Mouse (Mus musculus) frontal cortex, postnatal 36 days (tissue): ENCODE measurements at regions not wholly inside any gene's neighbourhood (a gene's known extent, or its start where the extent isn't known, plus 50 kb on each side); places are given as distances from the start of the nearest gene placed in this dataset.
"Not testable (repeated sequence)": the region's sequence is repeated elsewhere in the genome, so short reads cannot be mapped to it uniquely, and the experiment has no call there.

Experiments used
- DNase-seq, 2 experiments: peaks; one replicate each; pipeline ENCODE4 v3.0.0; 2022; ENCODE audit warnings: low spot score in 2 of 2

- DNase-seq: no peak
Observed at GRCm38 (mm10) chr14:61756651-61757050, 149.4 kb downstream of the Kcnrg start.

- DNase-seq: peak; percentile 75 to 78
Observed at GRCm38 (mm10) chr14:61757086-61757822, 150.0 kb downstream of the Kcnrg start.

DNA sequence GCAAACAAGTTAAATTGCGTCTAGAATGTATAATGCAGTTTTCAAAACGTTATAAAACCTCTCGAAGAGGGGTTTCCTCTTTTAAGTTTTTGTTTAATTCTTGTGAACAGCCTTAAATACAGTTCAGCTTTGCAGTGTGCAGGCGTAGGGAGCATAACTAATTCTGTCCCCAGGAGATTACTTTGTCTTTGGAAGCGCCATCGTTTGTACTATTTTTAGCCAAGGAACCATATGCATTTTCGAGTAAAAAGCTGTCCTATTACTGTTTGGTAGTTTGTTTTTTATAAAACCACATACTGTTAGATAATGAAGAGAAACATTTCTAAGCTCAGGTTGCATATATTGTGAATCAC lies 150.5 kb downstream of the Kcnrg start:
- DNase-seq: no peak

DNA sequence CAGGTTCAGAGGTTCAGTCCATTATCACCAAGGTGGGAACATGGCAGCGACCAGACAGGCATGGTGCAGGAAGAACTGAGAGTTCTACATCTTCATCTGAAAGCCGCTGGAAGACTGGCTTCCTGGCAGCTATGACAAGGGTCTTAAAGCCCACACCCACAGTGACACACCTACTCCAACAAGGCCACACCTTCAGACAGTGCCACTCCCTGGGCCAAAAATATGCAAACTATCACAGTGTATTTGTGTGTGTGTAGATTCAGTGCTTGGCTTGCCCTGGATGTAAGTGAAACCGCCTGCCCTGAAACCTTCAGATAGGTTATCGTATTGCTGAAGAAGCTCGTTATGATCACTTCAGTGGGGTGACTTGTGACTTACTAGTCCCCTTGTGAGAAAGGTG lies 151.3 kb downstream of the Kcnrg start:
- DNase-seq: no peak

DNA sequence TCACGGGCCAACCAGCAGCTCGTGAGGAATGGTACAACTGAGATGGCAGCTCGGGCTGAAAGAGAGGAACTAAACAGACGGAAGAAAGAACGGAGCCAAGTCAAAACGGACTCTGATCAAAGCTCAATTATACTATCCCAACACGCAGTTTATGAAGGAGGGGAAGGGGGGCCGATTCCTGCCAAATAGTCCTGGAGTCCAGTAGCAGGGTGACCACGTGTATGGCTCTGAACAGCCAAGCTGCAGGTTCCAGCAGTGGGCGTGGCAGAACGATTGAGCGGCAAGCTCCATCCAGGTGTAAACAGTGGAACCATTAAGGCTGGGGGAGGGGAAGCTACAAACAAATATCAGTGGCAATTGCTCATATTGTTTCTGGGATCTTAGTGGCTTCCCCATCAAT lies 152.9 kb downstream of the Kcnrg start:
- DNase-seq: not testable (repeated sequence)

DNA sequence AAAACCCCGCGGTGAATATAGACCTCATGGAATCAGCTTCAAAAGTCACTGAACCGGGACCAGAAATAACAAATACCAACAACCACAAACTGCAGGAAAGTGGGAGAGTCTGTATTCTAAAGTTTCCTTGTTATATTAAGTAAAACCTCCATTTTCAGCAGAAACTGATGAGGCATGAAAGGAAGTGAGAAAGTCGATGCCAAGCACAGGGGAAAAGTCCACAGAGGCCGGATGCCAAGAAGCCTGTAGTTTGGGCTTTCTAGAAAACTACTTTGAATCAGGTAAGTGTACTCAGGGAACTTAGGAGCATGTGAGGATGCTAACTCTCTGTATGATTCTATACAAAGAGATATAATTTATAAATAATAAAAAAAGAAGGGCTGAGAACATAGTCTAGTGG lies 154.8 kb downstream of the Kcnrg start:
- DNase-seq: no peak

GRCm38 (mm10) chr14:61769881-61770280 lies 162.6 kb downstream of the Kcnrg start:
- DNase-seq: no peak

DNA sequence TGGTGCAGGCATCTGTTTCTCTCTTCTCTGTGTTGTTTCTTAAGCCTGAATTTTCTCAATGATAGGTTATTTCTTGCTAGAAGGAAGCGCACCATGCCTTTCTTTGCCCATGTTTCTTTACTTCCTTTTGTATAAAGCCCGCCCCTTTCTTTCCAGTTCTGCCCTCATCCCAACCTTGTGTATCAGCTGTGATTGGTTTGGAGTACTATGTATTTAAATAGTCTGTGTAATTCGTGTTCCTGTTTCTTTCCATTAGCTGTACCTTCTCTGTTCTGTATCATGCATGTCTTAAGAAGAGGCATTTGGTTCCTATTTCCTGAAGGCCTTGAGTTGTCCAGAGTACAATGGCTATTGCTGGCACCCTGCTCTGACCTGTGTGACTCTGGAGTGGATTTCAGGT lies 166.9 kb downstream of the Kcnrg start:
- DNase-seq: no peak

- DNase-seq: no peak
Observed at GRCm38 (mm10) chr14:61778618-61779017, 171.4 kb downstream of the Kcnrg start.

DNA sequence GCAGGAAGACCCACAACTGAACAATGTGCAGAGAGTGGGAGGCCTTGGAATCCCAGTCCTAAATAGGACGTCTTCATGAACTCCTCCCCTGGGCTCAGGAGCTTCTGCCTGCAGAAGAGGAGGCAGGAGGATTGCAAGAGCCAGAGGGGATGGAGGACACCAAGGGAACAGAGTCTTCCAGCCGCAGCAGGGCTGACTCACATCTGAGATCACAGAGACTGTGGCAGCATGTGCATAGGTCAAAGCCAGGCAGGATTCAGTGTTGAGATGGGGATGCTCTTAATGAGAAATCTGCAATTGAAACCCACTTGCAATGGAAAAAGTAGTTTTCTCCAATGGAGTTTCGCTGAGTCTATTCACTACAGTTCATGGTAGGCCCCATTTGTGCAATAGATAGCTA lies 175.9 kb downstream of the Kcnrg start:
- DNase-seq: no peak

DNA sequence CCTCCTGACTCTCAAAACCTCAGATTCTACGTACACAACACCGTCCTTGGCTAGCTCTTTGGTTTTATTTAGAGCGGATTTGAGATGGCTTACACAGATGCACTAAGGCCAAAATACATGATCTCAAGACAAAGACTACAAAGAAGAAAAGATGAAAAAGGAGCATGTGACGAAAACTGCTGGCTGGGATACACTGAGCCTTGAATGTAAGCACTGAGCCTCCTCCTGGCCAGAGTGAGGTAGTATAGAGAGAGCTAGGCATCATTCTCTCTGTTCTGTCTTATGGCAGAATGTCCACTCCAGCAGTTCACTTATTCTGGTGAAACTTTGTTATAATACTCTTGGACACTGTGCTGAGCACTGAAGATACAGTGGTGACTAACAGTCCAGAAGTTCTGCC lies 177.4 kb downstream of the Kcnrg start:
- no peak for DNase-seq

- no peak for DNase-seq
Observed at GRCm38 (mm10) chr14:61786031-61786430, 178.8 kb downstream of the Kcnrg start.

GRCm38 (mm10) chr14:61787746-61788145 lies 180.5 kb downstream of the Kcnrg start:
- no peak for DNase-seq

- DNase-seq: peak; percentile 14 to 30
Observed at GRCm38 (mm10) chr14:61788998-61789790, 181.9 kb downstream of the Kcnrg start.

- no peak for DNase-seq
Observed at GRCm38 (mm10) chr14:61795976-61796645, 188.9 kb downstream of the Kcnrg start.

- no peak for DNase-seq
Observed at GRCm38 (mm10) chr14:61796671-61797070, 189.4 kb downstream of the Kcnrg start.

DNA sequence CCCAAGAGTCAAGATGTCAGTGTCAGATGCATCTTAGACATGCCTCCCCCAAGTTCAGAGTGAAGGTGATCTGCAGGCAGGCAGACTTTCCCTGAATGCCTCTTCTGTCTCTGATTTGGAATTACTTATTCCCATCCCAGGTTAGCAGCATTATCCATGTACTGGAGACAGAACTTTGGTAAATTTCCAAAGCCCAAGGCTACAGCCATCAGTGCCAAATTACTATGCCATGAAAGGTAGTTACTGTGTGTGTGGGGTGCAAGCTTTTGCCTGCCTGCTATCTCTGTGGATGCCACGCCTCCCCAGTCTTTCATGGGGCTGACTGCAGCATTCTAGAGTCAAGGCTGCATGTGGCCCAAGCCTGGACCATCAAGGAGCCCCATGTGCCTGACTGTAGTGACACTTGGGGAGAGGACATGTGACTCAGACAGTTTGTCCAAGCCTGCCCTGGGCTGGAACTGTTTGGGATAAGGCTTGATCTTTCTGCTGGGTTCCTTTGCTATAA lies 196.2 kb downstream of the Kcnrg start:
- DNase-seq: no peak

DNA sequence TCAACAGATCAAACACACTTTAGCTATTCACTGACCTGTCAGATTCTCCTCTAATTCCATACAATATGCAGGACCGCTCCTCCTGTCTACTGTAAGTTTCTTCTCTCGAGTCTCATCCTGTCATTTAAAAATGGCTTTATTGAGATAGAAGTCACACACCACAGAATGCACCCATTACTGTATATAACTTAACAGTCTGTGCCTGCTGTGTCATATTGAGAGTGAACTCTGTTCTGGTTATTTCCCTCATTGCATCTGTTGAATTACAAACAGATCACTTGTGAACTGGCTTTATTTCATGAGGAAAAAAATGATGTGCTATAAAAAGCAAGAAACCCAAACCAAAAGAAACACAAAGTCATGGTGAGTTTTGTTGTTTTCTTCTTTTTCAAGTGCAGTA lies 198.2 kb downstream of the Kcnrg start:
- DNase-seq: no peak

GRCm38 (mm10) chr14:61808193-61808592 lies 200.9 kb downstream of the Kcnrg start:
- DNase-seq: peak in 1 of 2 experiments; percentile 46

DNA sequence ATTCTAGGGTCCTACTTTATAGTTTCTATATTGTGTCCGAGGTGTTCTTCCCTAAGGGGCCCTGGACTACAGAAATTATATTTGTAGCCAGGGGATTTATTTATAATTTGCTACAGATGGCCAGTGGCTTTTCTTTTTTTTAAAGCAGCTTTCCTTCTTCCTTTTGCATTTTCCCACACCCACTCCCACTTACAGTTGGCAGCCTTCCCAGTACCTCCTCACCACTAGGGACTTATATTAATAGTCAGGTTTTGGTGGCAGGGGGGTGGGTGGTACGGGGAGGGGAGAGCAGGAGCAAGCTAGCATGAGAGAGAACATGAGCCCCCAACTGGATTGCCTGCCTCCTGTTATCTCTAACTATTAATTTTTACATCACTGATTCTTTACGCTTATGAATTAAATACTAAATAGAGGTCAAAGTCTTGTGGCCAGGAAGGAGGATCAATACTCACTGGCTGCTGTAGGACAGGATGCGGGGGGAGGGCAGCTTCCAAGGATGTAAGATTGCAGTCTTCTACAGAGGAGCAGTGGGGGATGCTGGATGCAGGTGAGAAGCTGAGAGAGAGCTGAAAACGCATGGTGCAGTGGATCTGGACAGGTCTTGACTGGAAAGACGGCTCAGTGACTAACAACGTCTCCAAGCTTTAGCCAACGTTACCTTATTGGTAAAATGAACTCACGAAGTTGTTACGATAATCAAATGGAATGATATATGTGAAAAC lies 202.6 kb downstream of the Kcnrg start:
- peak; percentile 19 to 48 for DNase-seq

DNA sequence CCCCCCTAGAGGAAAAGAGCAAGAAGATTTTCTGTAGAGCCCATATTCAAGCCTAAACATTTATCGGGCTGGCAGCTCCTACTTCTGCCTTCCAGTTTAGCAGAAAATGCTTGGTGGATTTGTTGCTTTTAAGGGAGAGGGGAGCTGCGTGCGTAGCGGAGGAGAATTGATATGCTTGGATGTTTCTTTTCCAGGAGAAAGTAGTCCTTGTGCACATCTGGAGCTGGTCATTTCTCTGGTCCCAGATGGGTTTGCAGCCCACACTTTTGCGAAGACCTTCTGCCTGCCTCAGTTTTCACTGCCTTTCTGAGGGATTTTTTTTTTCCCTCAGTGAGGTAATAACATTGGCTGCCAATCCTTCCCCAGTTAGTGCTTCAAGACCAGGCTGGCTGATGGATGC lies 203.6 kb downstream of the Kcnrg start:
- no peak for DNase-seq

GRCm38 (mm10) chr14:61817711-61818110 lies 210.5 kb downstream of the Kcnrg start:
- DNase-seq: no peak
